Mouse (Mus musculus): ENCODE data around the gene Olfr692.

DNA sequence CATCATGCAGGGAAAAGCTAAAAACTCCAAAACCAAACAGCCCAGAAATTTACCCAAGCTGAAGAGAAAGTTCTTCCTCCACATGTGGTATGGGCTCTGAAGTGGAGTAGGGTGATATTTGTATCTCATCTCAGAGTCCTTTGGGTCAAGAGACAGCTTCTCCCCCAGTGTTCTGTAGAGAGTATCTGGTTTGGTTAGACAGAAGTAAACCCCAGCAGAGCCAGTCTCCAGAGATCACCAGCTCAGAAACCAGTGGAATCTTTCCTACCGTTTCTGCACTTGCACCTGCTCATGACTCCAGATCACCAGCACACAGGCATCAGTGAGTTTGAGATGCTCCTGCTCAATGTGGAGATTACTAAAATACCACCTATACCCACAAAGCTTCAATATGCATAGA lies 34.0 kb upstream of the Olfr692 start, which contains the start of gene Olfr690:
- TF ChIP-seq CTCF (conservative IDR thresholded peaks at IDR 0.05; ENCODE audit: low read length) (no peak), POU5F1 (IDR thresholded peaks at IDR 0.05; ENCODE audit: borderline replicate concordance, low read length) (no peak), NANOG (IDR thresholded peaks at IDR 0.05; ENCODE audit: borderline replicate concordance, low read length) (no peak)

Measured in E14TG2a.4 (cell line).